Mouse (Mus musculus) layer of hippocampus, adult 11-12 months (tissue): ENCODE measurements around the gene Kazald1.
"Not testable (repeated sequence)": the region's sequence is repeated elsewhere in the genome, so short reads cannot be mapped to it uniquely, and the experiment has no call there.

Source experiments
- DNase-seq: peaks from one replicate; pipeline ENCODE4 v3.0.0; 2022; ENCODE audit warnings: low spot score

The Kazald1 gene

GRCm38 (mm10) chr19:45074580-45075322 lies at the start of gene Kazald1:
Gene Kazald1 (plus strand): TSS chr19:45075241.
- peak; percentile 94 for DNase-seq

- DNase-seq: no peak
These were observed 49.0 kb upstream of the Kazald1 start for GRCm38 (mm10) chr19:45025937-45026568.

- no peak for DNase-seq
These were observed 47.9 kb upstream of the Kazald1 start for GRCm38 (mm10) chr19:45026958-45027670.

- DNase-seq: peak; percentile 65
These were observed 47.2 kb upstream of the Kazald1 start for GRCm38 (mm10) chr19:45027848-45028247.

- DNase-seq: no peak
These were observed 46.3 kb upstream of the Kazald1 start for GRCm38 (mm10) chr19:45028746-45029145.

GRCm38 (mm10) chr19:45029571-45029970 lies 45.5 kb upstream of the Kazald1 start:
- DNase-seq: no peak

- DNase-seq: peak; percentile 76
These were observed 44.9 kb upstream of the Kazald1 start for GRCm38 (mm10) chr19:45030111-45030510.

- DNase-seq: peak; percentile 89
These were observed 44.0 kb upstream of the Kazald1 start for GRCm38 (mm10) chr19:45030746-45031693.

- peak; percentile 86 for DNase-seq
These were observed 43.3 kb upstream of the Kazald1 start for GRCm38 (mm10) chr19:45031780-45032179.

GRCm38 (mm10) chr19:45032570-45033332 lies 42.3 kb upstream of the Kazald1 start:
- no peak for DNase-seq

- no peak for DNase-seq
These were observed 38.2 kb upstream of the Kazald1 start for GRCm38 (mm10) chr19:45036867-45037266.

- not testable (repeated sequence) for DNase-seq
These were observed 36.8 kb upstream of the Kazald1 start for GRCm38 (mm10) chr19:45038198-45038597.

- DNase-seq: no peak
These were observed 34.8 kb upstream of the Kazald1 start for GRCm38 (mm10) chr19:45040214-45040613.

GRCm38 (mm10) chr19:45044389-45044927 lies 30.6 kb upstream of the Kazald1 start:
- no peak for DNase-seq

- DNase-seq: no peak
These were observed 29.8 kb upstream of the Kazald1 start for GRCm38 (mm10) chr19:45045236-45045635.

GRCm38 (mm10) chr19:45045651-45046050 lies 29.4 kb upstream of the Kazald1 start, which contains the start of gene Pdzd7:
Gene Pdzd7 (minus strand): TSS chr19:45045717.
- no peak for DNase-seq

GRCm38 (mm10) chr19:45046523-45047321 lies 28.3 kb upstream of the Kazald1 start:
- DNase-seq: peak; percentile 88

GRCm38 (mm10) chr19:45047417-45047934 lies 27.6 kb upstream of the Kazald1 start, which contains the start of gene Sfxn3:
Gene Sfxn3 (plus strand): TSS chr19:45047503.
- peak; percentile 93 for DNase-seq

GRCm38 (mm10) chr19:45047935-45048643 lies 27.0 kb upstream of the Kazald1 start:
- DNase-seq: peak; percentile 82
